Comparison of ENCODE assay signal across 8 mouse cellular contexts in the genomic region with DNA sequence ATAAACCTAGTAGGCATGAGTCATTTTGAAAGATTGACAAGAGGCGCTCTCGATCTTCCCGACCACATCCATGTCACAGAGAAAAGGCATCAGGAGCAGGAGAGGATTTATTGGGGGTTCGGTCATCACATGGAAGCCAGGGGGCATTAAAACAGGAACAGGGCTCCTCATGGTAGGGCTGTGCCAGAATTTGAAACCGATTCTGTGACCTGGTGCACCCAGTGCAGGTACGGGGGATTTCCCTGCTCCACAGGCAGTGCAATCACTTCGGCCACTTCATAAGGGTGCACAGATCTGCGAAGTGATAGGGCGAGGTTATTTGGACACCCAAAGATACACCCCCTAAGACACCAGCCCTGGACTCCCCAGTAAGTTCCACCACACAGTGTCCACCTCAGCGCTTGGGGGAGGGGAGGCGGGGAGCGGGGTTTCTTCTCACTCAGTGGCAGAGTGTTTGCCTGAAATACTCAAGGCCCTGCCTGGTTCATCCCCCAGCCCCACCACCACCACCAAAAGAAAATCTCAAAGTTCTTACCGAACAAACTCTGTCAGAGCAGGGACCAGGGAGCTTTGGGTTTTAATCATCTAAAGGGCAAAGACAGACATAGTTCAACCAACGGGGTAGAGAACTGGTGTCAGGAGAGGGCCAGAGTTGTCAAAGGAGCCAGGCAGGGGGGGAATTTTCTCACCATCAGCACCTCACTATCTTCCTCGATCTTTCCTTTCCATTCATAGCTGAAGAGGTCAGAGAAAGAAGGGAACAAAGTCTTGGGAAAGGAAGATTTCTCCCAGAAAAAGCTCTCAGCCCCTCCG. TPM values are rescaled to one million over a fixed set of nuclear protein-coding genes. Genes with fewer than 3 reads are reported as not detected.
A peak's percentile ranks its signal among the peaks of the same experiment; 100 is the strongest.
DNase-seq lines count a peak whose midpoint lies in the region; ATAC-seq and TF ChIP-seq lines count a peak whose summit lies in the region.

No protein-coding gene starts in this region.

- no peak for TF ChIP-seq POLR2A in bone marrow macrophage, adult 2 months (IDR thresholded peaks at IDR 0.05; ENCODE audit: borderline replicate concordance, low read depth, low read length)

- peak overlapping the region; percentile 79 for H3K27ac ChIP-seq in bone marrow macrophage, adult 2 months (ENCODE audit: insufficient read depth, low read depth, low read length)
- peak overlapping the region; percentile 75; the same call in 1 of the 2 replicates for H3K27ac ChIP-seq in hindbrain, embryonic 12.5 days
- H3K27ac ChIP-seq in midbrain, embryonic 13.5 days, result peak overlapping the region; percentile 65

- no peaks in the 10 kb centered on the region for H3K9me3 ChIP-seq in hindbrain, embryonic 12.5 days (replicated peaks)
- no peaks in the 10 kb centered on the region for H3K9me3 ChIP-seq in midbrain, embryonic 13.5 days

- H3K4me2 ChIP-seq in hindbrain, embryonic 12.5 days (replicated peaks), result peak overlapping the region; percentile 98
- H3K4me2 ChIP-seq in midbrain, embryonic 13.5 days (replicated peaks), result peak overlapping the region; percentile 95

- DNase-seq in kidney, adult 9 months, result peak; percentile 20
- DNase-seq in kidney, adult 18-20 months, result no peak
- DNase-seq in urinary bladder, adult 18-20 months (ENCODE audit: low spot score in 2 of 2), result no peak
- no peak for DNase-seq in layer of hippocampus, adult 9-11 months
- DNase-seq in adrenal gland, postnatal 25 days, result no peak

- H3K4me1 ChIP-seq in bone marrow macrophage, adult 2 months (ENCODE audit: control insufficient read depth, insufficient read depth, low read length), result peaks cover 21% of the 10 kb centered on the region
- peaks cover 61% of the 10 kb centered on the region for H3K4me1 ChIP-seq in hindbrain, embryonic 12.5 days
- peaks cover 61% of the 10 kb centered on the region for H3K4me1 ChIP-seq in midbrain, embryonic 13.5 days (replicated peaks)

- H3K36me3 ChIP-seq in hindbrain, embryonic 12.5 days, result peaks cover 27% of the 10 kb centered on the region
- peaks cover 33% of the 10 kb centered on the region for H3K36me3 ChIP-seq in midbrain, embryonic 13.5 days

- WGBS in hindbrain, embryonic 12.5 days, result 60% methylated on average over 16 of the region's 16 CpGs
- 58% methylated on average over 16 of the region's 16 CpGs for WGBS in midbrain, embryonic 13.5 days

- peak overlapping the region; percentile 75 for H3K9ac ChIP-seq in hindbrain, embryonic 12.5 days
- H3K9ac ChIP-seq in midbrain, embryonic 13.5 days (replicated peaks), result peak overlapping the region; percentile 79

- TF ChIP-seq CTCF in bone marrow macrophage, adult 2 months (IDR thresholded peaks at IDR 0.05; ENCODE audit: low read depth, low read length), result no peak

- H3K27me3 ChIP-seq in hindbrain, embryonic 12.5 days, result no peaks in the 10 kb centered on the region
- H3K27me3 ChIP-seq in midbrain, embryonic 13.5 days, result no peaks in the 10 kb centered on the region

- peak overlapping the region; percentile 84 for H3K4me3 ChIP-seq in bone marrow macrophage, adult 2 months (ENCODE audit: insufficient read depth, low read length)
- H3K4me3 ChIP-seq in hindbrain, embryonic 12.5 days, result peak overlapping the region; percentile 49
- H3K4me3 ChIP-seq in midbrain, embryonic 13.5 days (replicated peaks), result peak overlapping the region; percentile 56

- no peak for ATAC-seq in hindbrain, embryonic 12.5 days (ENCODE audit: low FRiP score)
- ATAC-seq in midbrain, embryonic 13.5 days, result no peak

RNA-seq across cellular contexts. Expression of gene Cuta, which starts 1.3 kb away (rescaled TPM):
- polyA plus RNA-seq in bone marrow macrophage, adult 2 months (2012; ENCODE audit: insufficient read depth, insufficient read length, missing spikeins), result 120 and 134 TPM in 2 replicates
- polyA plus RNA-seq in hindbrain, embryonic 12.5 days (2016; fragmentation: Nextera tagmentation; extraction: Ambion mirVana), result 131 and 149 TPM in 2 replicates
- polyA plus RNA-seq in midbrain, embryonic 13.5 days (2015; fragmentation: Nextera tagmentation; extraction: Ambion mirVana), result 145 and 148 TPM in 2 replicates
- 150 and 153 TPM in 2 replicates for total RNA-seq in adrenal gland, postnatal 25 days (2021)

RNA-seq across cellular contexts. Expression of gene Syngap1, which starts 3.0 kb away (rescaled TPM):
- polyA plus RNA-seq in bone marrow macrophage, adult 2 months (2012; ENCODE audit: insufficient read depth, insufficient read length, missing spikeins), result 2.4 and 3.5 TPM in 2 replicates
- 4.2 and 4.4 TPM in 2 replicates for polyA plus RNA-seq in hindbrain, embryonic 12.5 days (2016; fragmentation: Nextera tagmentation; extraction: Ambion mirVana)
- polyA plus RNA-seq in midbrain, embryonic 13.5 days (2015; fragmentation: Nextera tagmentation; extraction: Ambion mirVana), result 5.0 and 6.2 TPM in 2 replicates
- 25.9 and 26.7 TPM in 2 replicates for total RNA-seq in adrenal gland, postnatal 25 days (2021)

RNA-seq across cellular contexts. Expression of gene Phf1, which starts 5.2 kb away (rescaled TPM):
- 32.1 and 34.3 TPM in 2 replicates for polyA plus RNA-seq in bone marrow macrophage, adult 2 months (2012; ENCODE audit: insufficient read depth, insufficient read length, missing spikeins)
- polyA plus RNA-seq in hindbrain, embryonic 12.5 days (2016; fragmentation: Nextera tagmentation; extraction: Ambion mirVana), result 14.6 and 15.7 TPM in 2 replicates
- polyA plus RNA-seq in midbrain, embryonic 13.5 days (2015; fragmentation: Nextera tagmentation; extraction: Ambion mirVana), result 13.6 and 17.7 TPM in 2 replicates
- total RNA-seq in adrenal gland, postnatal 25 days (2021), result 29.8 and 44.1 TPM in 2 replicates

RNA-seq across cellular contexts. Expression of gene Kifc5b, which starts 21.2 kb away (rescaled TPM):
- polyA plus RNA-seq in bone marrow macrophage, adult 2 months (2012; ENCODE audit: insufficient read depth, insufficient read length, missing spikeins), result 8.3 and 11.0 TPM in 2 replicates
- polyA plus RNA-seq in hindbrain, embryonic 12.5 days (2016; fragmentation: Nextera tagmentation; extraction: Ambion mirVana), result 5.4 and 5.5 TPM in 2 replicates
- 4.2 and 4.4 TPM in 2 replicates for polyA plus RNA-seq in midbrain, embryonic 13.5 days (2015; fragmentation: Nextera tagmentation; extraction: Ambion mirVana)
- total RNA-seq in adrenal gland, postnatal 25 days (2021), result 3.5 and 4.0 TPM in 2 replicates

RNA-seq across cellular contexts. Expression of gene Zbtb9, which starts 34.9 kb away (rescaled TPM):
- polyA plus RNA-seq in bone marrow macrophage, adult 2 months (2012; ENCODE audit: insufficient read depth, insufficient read length, missing spikeins), result 10.4 TPM in 2 replicates
- polyA plus RNA-seq in hindbrain, embryonic 12.5 days (2016; fragmentation: Nextera tagmentation; extraction: Ambion mirVana), result 19.4 and 19.7 TPM in 2 replicates
- 18.9 and 20.8 TPM in 2 replicates for polyA plus RNA-seq in midbrain, embryonic 13.5 days (2015; fragmentation: Nextera tagmentation; extraction: Ambion mirVana)
- 5.1 and 8.0 TPM in 2 replicates for total RNA-seq in adrenal gland, postnatal 25 days (2021)
